Mouse (Mus musculus) neural tube, embryonic 15.5 days (tissue): ENCODE data around the gene Hadha. TPM values are rescaled to one million over a fixed set of nuclear protein-coding genes. Genes with fewer than 3 reads are reported as not detected.

Experiments
- ATAC-seq: fragments of 200-750 bp; cut with Nextera tagmentation; 2 replicates; pipeline ENCODE4 v1.8.0; 2017; ENCODE audit warnings: mild to moderate bottlenecking, moderate TSS enrichment, moderate library complexity; ENCODE audit not compliant: low FRiP score
- H3K27ac ChIP-seq: fragments of 300-500 bp; sonication (generic); replicated peaks from 2 replicates; pipeline ENCODE4 v1.5.1; 2015; ENCODE audit warnings: mild to moderate bottlenecking, inconsistent platforms
- H3K27me3 ChIP-seq: fragments of 300-500 bp; sonication (generic); replicated peaks from 2 replicates; pipeline ENCODE4 v1.6.1; 2015; ENCODE audit warnings: inconsistent platforms
- H3K36me3 ChIP-seq: fragments of 300-500 bp; sonication (generic); 2 replicates; pipeline ENCODE4 v1.6.1; 2015; ENCODE audit warnings: inconsistent platforms
- H3K4me1 ChIP-seq: fragments of 300-500 bp; sonication (generic); 2 replicates; pipeline ENCODE4 v1.6.1; 2015; ENCODE audit warnings: inconsistent platforms
- H3K4me2 ChIP-seq: fragments of 300-500 bp; sonication (generic); 2 replicates; pipeline ENCODE4 v1.6.1; 2015; ENCODE audit warnings: inconsistent platforms, mild to moderate bottlenecking, moderate library complexity
- H3K4me3 ChIP-seq: fragments of 300-500 bp; sonication (generic); replicated peaks from 2 replicates; pipeline ENCODE4 v1.5.1; 2015; ENCODE audit warnings: mild to moderate bottlenecking, inconsistent platforms
- H3K9ac ChIP-seq: fragments of 300-500 bp; sonication (generic); replicated peaks from 2 replicates; pipeline ENCODE4 v1.6.1; 2015; ENCODE audit warnings: mild to moderate bottlenecking, inconsistent platforms
- H3K9me3 ChIP-seq: fragments of 300-500 bp; sonication (generic); replicated peaks from 2 replicates; pipeline ENCODE4 v1.6.1; 2016; ENCODE audit warnings: inconsistent platforms
- WGBS: fragments of 180-500 bp; shearing (Covaris S2); methylation state at CpG from one replicate; pipeline ENCODE4 v1.1.7; 2015; ENCODE audit warnings: mixed read lengths; 5-methylcytosine and 5-hydroxymethylcytosine counted together
- polyA plus RNA-seq: library from polyadenylated mRNA; unstranded; fragments of >200 nt; fragmentation: Nextera tagmentation; extraction: Ambion mirVana; gene quantifications from 2 replicates; pipeline ENCODE4 v1.2.1, GENCODE M21; 2015

Hadha gene
- polyA plus RNA-seq, 1 experiment from 2014 or later, result 67.2 TPM

DNA sequence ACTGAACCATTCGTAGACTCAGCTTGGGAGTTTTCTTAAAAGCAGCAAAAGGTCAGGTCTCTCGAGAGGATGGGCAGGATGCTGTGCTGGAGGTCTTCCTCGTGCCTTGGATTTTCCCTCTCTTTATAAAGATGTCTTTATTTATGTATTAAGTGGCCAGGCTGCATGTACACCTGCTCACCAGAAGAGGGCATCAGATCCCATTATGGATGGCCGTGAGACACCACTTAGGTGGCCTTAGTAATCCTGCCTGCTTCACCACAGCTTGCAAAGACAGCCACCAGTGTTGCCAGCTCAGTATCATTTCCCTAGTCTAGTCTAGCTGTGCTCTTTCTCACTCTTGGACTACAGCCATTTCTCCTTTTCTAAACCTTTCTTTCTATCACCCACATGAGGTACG, 29.4 kb downstream of the Hadha start:
- Histone ChIP-seq H3K9me3 (no peaks in the 10 kb centered on the region), H3K27ac (no peak overlapping the region), H3K9ac (no peak overlapping the region), H3K4me2 (no peak overlapping the region), H3K27me3 (no peaks in the 10 kb centered on the region), H3K4me3 (no peak overlapping the region), H3K36me3 (peaks cover 89% of the 10 kb centered on the region), H3K4me1 (0 out of 2 replicates have a peak, but pooled peaks cover 2% of the 10 kb centered on the region)
- WGBS, result 42% methylated on average over 5 of the region's 5 CpGs
- 0 out of 2 replicates have a peak, but pooled peaks have one; percentile 51 for ATAC-seq

DNA sequence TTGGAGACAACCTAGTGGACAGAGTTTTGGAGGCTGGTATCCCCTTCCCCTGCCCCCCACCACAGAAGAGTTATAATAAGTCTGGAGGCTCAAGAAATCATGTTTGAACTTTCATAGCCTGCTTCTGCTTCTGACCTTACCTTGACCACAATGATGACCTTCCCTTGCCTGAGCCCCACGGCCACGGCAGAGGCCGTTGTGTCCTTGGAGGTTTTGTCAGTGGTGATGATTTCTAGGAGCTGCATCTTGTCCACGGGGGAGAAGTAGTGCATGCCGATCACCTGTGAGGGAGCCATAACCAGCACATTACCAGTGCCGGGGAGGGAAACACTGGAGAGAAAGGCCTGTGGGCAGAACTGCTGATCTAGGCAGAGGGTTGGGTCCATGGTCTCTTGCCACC, 32.5 kb downstream of the Hadha start:
- H3K4me2 ChIP-seq, result no peak overlapping the region
- H3K9me3 ChIP-seq, result no peaks in the 10 kb centered on the region
- no peak overlapping the region for H3K4me3 ChIP-seq
- H3K27me3 ChIP-seq, result no peaks in the 10 kb centered on the region
- 0 out of 2 replicates have a peak, but pooled peaks cover 2% of the 10 kb centered on the region for H3K4me1 ChIP-seq
- H3K27ac ChIP-seq, result no peak overlapping the region
- H3K9ac ChIP-seq, result no peak overlapping the region
- WGBS, result 91% methylated on average over 6 of the region's 6 CpGs
- peaks cover 89% of the 10 kb centered on the region for H3K36me3 ChIP-seq
- ATAC-seq, result no peak

DNA sequence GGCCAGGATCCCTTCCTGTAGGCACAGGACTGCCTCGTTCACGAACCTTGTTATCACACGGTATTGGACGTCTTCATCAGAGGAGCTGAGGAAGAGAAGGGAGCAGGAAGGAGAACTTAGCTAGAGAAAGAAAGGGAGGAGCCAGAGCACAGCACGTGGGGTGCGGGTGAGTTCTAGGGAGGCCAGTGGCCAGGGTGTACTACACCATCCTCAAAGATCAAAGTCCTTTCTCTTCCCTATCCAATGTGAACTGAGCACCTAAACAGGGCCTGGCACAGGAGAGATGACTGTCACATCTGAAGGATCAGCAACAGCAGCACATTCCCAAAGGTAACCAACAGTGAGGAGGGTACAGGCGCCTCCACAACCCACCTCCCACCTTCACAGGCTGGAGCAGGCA, 34.9 kb downstream of the Hadha start:
- no peak overlapping the region for H3K9ac ChIP-seq
- H3K27ac ChIP-seq, result no peak overlapping the region
- no peak overlapping the region for H3K4me3 ChIP-seq
- peaks cover 70% of the 10 kb centered on the region for H3K36me3 ChIP-seq
- no peak overlapping the region for H3K4me2 ChIP-seq
- H3K27me3 ChIP-seq, result no peaks in the 10 kb centered on the region
- H3K4me1 ChIP-seq, result no peaks in the 10 kb centered on the region; the same call in 1 of the 2 replicates
- 93% methylated on average over 7 of the region's 7 CpGs for WGBS
- no peaks in the 10 kb centered on the region for H3K9me3 ChIP-seq
- no peak for ATAC-seq

DNA sequence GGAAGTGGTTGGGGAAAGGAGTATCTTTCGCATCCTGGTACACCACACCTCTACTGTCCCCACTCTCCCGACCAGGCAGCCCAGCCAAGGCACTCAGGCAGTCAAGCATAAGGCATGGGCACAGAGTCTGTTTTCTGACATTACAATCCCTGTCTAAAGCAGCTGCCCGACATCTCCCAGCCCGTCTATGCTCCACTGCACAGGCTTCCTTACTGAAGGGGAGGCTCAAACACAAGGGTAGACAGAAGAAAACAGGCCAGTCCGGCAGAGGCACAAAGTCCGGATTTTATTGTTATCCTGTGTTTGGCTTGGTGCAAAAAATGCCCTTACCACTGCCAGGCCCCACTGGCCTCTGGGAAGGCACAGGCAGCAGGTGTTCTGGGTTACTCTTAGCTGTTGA, 35.8 kb downstream of the Hadha start:
- no peak overlapping the region for H3K27ac ChIP-seq
- 86% methylated on average over 6 of the region's 6 CpGs for WGBS
- no peaks in the 10 kb centered on the region for H3K27me3 ChIP-seq
- no peak overlapping the region for H3K4me2 ChIP-seq
- peaks cover 7% of the 10 kb centered on the region; the same call in 1 of the 2 replicates for H3K4me1 ChIP-seq
- ATAC-seq, result no peak
- no peak overlapping the region for H3K9ac ChIP-seq
- H3K36me3 ChIP-seq, result peaks cover 62% of the 10 kb centered on the region
- H3K4me3 ChIP-seq, result no peak overlapping the region
- no peaks in the 10 kb centered on the region for H3K9me3 ChIP-seq

DNA sequence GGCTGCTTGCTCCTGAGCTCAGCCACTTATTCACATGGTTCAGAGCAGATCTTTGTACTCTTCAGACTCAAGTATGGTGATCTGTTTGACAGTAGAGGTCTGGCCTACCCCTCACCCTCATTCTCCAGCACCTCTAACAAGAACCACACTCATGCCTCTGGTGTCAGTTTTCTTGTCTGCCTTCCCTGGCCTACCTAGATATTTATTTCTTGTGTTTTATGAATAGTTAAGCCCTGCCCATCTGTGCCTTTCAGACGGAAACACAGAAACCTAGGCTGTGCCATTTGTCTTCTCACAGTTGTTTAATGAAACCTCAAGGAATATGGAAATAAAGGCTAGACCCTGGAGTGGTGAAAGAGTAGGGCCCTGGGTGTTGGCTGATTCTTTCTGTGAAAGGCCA, 36.9 kb downstream of the Hadha start:
- Histone ChIP-seq H3K9me3 (no peaks in the 10 kb centered on the region), H3K4me1 (peaks cover 17% of the 10 kb centered on the region), H3K4me3 (no peak overlapping the region), H3K4me2 (no peak overlapping the region), H3K9ac (no peak overlapping the region), H3K27me3 (0 out of 2 replicates have a peak, but pooled peaks cover 3% of the 10 kb centered on the region), H3K27ac (no peak overlapping the region), H3K36me3 (peaks cover 51% of the 10 kb centered on the region)
- WGBS, result 78% methylated on average over 1 of the region's 1 CpGs
- ATAC-seq, result no peak

DNA sequence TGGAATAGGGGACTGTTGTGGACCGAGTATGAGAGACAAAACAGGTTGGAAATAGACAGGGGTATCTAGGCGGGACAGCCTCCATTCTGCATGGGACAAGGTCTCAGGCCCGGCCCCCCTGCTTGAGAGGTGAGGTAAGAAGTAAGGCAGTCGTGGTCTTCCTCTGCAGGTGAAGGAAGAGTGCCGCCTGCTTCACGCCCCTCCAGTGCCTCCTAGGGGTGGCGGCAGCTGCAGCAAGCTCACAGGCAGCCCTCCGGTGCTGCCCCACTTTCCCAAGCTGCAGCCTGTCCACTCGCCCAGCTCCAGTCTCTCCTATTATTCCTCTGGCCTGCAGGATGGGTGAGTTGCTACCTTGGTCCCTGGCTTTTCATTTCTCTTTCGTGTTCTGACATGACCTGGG, 39.2 kb downstream of the Hadha start:
- H3K27me3 ChIP-seq, result peaks cover 10% of the 10 kb centered on the region; the same call in 1 of the 2 replicates
- ATAC-seq, result no peak
- H3K4me2 ChIP-seq, result no peak overlapping the region
- no peaks in the 10 kb centered on the region for H3K9me3 ChIP-seq
- peaks cover 29% of the 10 kb centered on the region for H3K4me1 ChIP-seq
- 26% methylated on average over 10 of the region's 10 CpGs for WGBS
- no peak overlapping the region for H3K27ac ChIP-seq
- no peak overlapping the region for H3K4me3 ChIP-seq
- H3K36me3 ChIP-seq, result peaks cover 28% of the 10 kb centered on the region
- H3K9ac ChIP-seq, result no peak overlapping the region

DNA sequence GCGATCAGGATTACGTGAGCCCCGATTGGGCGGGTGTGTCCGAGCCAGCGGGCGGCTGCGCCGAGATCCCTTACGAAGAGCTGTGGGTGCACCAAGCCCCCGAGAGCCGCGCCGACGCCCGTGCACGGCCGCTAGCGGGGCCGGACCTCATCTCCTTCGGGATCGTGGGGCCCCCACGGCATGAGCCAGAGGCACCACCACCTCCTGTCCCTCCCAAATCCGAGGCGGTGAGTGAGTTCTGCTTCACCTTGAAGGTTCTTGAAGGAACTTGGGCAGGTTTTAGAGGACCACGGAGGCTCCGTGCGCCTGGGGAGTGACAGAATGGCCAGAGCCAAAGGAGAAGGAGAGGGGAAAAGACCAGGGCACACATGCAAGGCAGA, 40.2 kb downstream of the Hadha start:
- Histone ChIP-seq H3K36me3 (peaks cover 19% of the 10 kb centered on the region), H3K4me3 (peak overlapping the region; percentile 54), H3K27me3 (peaks cover 10% of the 10 kb centered on the region; the same call in 1 of the 2 replicates), H3K9ac (peak overlapping the region; percentile 54), H3K4me2 (peak overlapping the region; percentile 79), H3K9me3 (no peaks in the 10 kb centered on the region), H3K4me1 (peaks cover 39% of the 10 kb centered on the region), H3K27ac (peak overlapping the region; percentile 67; the same call in 1 of the 2 replicates)
- WGBS, result 5% methylated on average over 28 of the region's 28 CpGs
- ATAC-seq, result no peak

DNA sequence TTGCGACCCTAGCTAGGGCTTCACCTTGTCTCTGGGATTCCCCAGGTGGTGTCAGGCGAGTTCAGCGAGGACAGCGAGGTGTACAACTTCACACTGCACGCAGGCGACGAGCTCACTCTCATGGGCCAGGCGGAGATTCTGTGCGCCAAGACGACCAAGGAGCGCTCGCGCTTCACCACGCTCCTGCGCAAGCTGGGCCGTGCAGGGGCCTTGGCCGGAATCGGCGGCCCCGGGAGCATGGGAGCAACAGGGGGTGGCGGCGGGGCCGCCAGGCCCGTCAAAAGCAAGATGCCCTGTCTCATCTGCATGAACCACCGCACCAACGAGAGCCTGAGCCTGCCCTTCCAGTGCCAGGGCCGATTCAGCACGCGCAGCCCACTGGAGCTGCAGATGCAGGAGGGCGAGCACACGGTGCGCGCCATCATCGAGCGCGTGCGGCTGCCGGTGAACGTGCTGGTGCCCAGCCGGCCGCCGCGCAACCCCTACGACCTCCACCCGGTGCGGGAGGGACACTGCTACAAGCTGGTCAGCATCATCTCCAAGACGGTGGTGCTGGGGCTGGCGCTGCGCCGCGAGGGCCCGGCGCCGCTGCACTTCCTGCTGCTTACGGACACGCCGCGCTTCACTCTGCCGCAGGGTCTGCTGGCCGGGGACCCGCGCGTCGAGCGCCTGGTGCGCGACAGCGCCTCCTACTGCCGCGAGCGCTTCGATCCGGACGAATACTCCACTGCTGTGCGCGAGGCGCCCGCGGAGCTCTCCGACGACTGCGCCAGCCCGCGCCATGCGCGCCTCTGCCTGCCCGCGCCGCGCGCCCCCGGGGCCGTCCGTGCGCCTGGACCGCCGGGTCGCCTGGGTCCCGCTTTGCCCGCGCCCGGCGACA, 40.8 kb downstream of the Hadha start:
- H3K27ac ChIP-seq, result peak overlapping the region; percentile 67
- H3K4me1 ChIP-seq, result peaks cover 43% of the 10 kb centered on the region
- peak overlapping the region; percentile 54 for H3K4me3 ChIP-seq
- peak; percentile 90 for ATAC-seq
- peak overlapping the region; percentile 54 for H3K9ac ChIP-seq
- peaks cover 10% of the 10 kb centered on the region; the same call in 1 of the 2 replicates for H3K27me3 ChIP-seq
- peak overlapping the region; percentile 79 for H3K4me2 ChIP-seq
- peaks cover 12% of the 10 kb centered on the region for H3K36me3 ChIP-seq
- 2% methylated on average over 103 of the region's 103 CpGs for WGBS
- no peaks in the 10 kb centered on the region for H3K9me3 ChIP-seq

DNA sequence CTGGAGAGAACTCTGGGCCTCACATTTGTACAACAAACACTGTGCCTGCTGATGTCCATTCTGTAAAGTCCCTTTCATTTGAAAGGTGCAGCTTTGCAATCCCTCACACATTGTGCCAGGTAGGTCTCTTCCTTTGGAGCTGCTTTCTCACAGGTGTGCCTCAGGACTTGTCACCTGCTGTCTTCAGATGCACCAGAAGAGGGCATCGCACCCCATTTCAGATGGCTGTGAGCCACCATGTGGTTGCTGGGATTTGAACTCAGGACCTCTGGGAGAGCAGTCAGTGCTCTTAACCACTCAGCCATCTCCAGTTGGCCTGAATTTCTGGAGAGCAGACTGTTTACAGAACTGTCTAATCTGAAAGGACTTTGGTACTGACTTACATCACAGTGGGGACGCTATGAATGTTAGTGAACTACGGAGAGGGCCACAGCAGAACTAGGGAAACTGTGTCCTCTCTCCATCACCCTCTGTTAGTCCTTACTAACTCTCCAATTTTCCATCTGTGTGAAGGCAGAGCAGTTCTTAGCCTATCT, 42.4 kb downstream of the Hadha start:
- Histone ChIP-seq H3K36me3 (0 out of 2 replicates have a peak, but pooled peaks cover 3% of the 10 kb centered on the region), H3K9me3 (no peaks in the 10 kb centered on the region), H3K27ac (no peak overlapping the region), H3K9ac (no peak overlapping the region), H3K4me1 (peaks cover 51% of the 10 kb centered on the region), H3K27me3 (peaks cover 10% of the 10 kb centered on the region; the same call in 1 of the 2 replicates), H3K4me3 (no peak overlapping the region), H3K4me2 (no peak overlapping the region)
- 82% methylated on average over 3 of the region's 3 CpGs for WGBS
- no peak for ATAC-seq

DNA sequence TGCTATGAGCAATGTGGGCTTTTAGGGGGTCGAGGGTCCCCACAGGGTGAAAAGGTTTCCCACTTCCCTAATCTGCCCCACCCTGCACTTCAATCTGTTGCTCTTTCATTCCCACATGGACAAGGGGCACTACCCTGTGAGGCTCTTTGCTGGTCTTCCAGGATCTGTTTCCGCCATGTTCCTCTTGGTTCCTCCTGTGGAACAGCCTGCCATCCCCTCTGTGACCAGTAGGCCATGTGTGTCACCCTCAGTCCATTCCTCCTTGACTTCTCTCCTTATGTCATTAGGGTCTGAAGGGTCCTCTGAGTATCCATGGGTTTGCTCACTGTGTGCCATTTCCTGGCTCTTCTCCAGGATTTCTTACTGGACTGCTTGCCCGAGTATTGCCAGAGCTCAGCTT, 43.2 kb downstream of the Hadha start:
- peaks cover 59% of the 10 kb centered on the region for H3K4me1 ChIP-seq
- no peak for ATAC-seq
- H3K4me3 ChIP-seq, result no peak overlapping the region
- 69% methylated on average over 3 of the region's 3 CpGs for WGBS
- H3K27ac ChIP-seq, result no peak overlapping the region
- peak overlapping the region; percentile 49 for H3K4me2 ChIP-seq
- no peaks in the 10 kb centered on the region for H3K36me3 ChIP-seq
- peaks cover 10% of the 10 kb centered on the region; the same call in 1 of the 2 replicates for H3K27me3 ChIP-seq
- H3K9me3 ChIP-seq, result no peaks in the 10 kb centered on the region
- H3K9ac ChIP-seq, result no peak overlapping the region

DNA sequence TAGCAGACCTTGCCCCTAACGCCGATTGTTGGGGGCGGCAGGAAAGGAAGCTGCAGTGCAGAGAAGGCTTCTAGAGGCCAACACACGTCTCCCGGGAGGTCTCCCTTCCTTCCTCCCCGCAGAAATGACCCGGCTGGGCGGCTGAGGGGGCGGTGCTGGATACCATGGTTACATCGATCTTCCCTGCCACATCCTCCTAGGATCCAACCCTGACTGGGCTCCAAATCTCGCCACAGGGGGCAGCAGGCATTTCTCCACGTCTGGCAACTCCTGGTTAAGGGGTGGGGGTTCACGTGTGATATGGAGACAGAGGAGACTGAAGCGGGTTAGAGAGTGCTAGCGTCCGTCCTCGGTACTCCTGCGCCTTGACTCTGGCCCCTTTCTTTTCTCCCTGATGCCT, 43.8 kb downstream of the Hadha start:
- H3K4me1 ChIP-seq, result peaks cover 65% of the 10 kb centered on the region
- peak overlapping the region; percentile 49 for H3K4me2 ChIP-seq
- peak overlapping the region; percentile 14 for H3K4me3 ChIP-seq
- no peak for ATAC-seq
- no peaks in the 10 kb centered on the region for H3K36me3 ChIP-seq
- H3K27me3 ChIP-seq, result peaks cover 10% of the 10 kb centered on the region; the same call in 1 of the 2 replicates
- H3K9ac ChIP-seq, result 0 out of 2 replicates have a peak overlapping the region, but pooled peaks have one; percentile 20
- 3% methylated on average over 18 of the region's 18 CpGs for WGBS
- no peaks in the 10 kb centered on the region for H3K9me3 ChIP-seq
- peak overlapping the region; percentile 64 for H3K27ac ChIP-seq
